Mouse (Mus musculus) regulatory T cell (primary cell): Measurements from ENCODE around the gene Dnajc21.

Experiments used
- in situ Hi-C: fragments of 300-600 bp; cut with MboI, MseI; formaldehyde crosslinking; loops from one replicate; pipeline ENCODE4 v1.15.1; 2025; ENCODE audit warnings: high pct_unique_total_duplicates

Gene Dnajc21

DNA sequence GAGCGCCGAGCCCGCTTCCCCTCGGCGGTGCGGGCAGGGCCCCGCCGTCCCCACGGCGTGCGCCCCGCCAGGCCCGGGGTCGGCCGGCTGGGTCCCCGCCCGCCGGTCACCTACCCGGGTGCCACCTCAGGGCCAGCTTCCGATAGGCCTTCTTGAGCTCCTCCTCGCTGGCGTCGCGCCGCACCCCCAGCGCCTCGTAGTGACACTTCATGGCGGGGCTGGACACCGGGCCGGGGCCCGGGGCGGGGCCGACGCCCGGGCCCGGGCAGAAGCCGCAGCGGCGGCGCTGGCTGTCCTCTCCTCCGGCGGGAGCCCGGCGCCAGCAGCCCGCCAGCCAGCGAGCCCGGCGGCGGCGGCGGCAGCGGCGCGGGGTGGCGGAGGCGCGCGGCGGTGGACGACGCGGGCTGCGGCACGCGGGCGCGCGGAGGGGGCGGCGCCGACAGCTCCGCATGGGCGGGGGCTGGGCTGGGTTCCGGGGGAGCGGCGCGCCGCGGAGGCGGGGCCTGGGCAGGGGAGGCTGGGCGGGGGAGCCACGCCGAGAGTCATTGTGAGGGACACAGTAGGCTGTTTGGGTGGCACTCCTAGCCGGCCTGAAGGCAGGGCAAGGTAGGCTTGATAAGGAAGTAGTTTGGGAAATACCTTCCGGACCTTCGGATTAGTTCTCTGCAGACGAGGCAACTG lies at the start of gene Dnajc21:
TSS of gene Dnajc21 (minus strand) at position 366 of the 681 bp plus-strand sequence.
- in situ Hi-C loops, result no loop called here

DNA sequence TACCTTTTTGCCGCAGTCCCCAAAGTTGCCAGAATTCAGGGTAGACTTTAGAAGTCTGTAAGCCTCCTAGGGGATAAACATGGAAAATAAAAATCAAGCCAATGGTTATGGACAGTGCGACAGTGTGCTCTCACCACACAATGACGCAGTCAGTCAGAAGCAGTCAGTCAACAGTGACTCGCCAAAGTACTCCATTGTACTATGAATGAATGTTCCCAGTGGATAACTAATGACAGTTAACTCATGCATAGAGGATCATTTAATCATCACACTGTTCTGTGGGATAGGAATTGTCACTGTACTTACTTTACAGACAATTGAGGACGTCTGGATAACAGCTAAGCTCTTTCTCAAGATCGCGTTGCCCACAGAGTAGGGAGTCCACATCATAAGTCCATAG lies 44.9 kb upstream of the Dnajc21 start:
- in situ Hi-C loops, result no loop called here

DNA sequence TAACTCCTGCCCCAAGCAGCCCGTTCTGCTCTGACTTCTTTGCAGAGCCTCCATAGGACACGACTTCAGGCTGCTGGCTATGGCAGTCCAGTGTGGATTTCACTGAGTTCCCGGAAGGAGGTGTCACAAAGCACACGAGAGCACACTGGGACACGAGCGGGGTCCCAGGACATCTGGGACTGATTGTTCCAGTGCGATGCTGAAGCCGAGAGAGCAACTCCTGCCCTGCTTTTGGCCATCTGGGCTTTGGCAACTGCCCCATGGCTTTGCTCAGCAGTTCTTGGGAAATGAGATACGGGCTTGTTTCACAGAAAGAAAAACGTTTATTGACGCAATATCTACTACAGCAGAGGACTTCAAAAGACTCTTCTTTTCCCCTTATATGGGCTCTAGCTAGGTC lies 35.8 kb upstream of the Dnajc21 start:
- in situ Hi-C loops, result no loop called here

DNA sequence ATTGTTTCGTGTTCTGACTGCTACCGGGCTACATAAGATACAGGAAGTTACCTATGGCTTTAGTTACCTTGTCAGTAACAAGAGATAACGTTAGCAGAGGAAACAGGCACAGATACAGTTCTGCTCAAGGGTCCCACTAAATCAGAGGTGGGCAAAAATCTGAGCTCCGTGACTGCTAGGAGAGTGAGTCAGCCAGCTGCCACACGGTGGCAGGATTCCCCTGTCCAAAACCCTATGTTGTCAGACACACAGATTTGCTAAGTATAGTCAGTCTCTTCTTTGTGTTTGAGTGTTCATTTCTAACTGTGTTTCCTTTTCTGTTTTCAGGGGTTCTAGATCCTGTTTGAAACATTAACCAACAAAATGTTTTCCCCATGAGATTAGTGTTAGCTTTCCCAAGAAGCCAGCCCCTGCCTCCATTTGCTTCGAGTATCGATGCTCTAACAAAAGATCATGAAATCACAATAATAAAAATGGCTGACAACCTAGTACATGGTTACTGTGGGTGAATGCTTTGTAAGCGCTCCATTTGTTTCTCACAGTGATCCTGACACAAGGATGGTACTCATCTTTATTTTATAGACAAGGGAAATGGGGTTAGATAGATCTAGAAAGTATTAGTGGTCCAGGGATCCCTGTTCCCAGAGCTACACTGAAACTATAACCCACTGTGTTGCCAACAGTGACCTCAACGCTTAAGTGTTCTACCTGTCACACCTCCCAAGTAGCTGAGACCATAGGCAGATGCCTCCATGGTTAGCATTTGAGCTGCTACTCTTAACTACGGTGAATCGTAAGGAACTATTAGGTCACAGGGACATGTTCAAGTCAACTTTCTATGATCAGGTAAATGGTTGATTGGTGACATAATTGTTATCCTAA lies 30.8 kb upstream of the Dnajc21 start:
- in situ Hi-C loops, result no loop called here

DNA sequence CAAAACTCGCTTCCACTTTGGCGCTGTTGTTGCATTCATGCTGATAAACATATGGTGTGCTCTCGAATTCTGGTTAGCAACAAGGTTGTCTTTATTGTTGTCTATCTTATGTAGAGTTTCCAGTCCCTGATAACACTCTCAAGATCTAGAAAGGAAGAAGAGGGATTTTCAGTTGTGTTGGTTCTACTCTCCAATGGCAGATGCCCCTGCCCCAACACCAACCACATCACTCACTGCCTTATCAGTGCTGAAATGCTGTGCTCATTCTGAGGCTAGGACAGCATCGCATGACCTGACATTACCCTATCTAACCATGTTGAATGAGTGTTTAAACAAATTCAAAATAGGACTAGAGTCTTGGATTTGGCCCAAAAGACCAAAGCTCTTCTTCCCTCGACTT lies 29.7 kb upstream of the Dnajc21 start:
- in situ Hi-C loops, result no loop called here

DNA sequence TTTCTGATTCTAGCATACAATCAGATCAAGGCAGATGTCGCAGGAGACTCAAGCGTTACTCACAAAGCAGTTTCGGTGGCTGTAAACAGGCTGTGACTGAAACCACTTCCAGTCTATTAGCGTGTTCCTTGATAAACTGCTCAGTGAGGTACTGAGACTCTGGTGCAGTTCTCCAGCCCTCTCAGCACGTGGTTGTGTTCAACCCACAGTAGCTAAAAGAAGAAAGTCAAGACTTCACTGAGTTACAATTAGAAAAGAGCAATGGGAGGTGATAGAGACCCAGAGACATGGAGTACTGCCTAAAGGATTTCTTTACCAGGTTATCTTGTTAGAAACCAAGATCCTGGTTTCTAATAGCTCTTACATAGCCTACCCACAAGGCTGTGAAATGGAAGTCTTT lies 29.3 kb upstream of the Dnajc21 start:
- in situ Hi-C loops, result loop anchor here (10.0 kb wide), 1 partner anchor 485 kb away; the partner anchor contains the start of gene Amacr

DNA sequence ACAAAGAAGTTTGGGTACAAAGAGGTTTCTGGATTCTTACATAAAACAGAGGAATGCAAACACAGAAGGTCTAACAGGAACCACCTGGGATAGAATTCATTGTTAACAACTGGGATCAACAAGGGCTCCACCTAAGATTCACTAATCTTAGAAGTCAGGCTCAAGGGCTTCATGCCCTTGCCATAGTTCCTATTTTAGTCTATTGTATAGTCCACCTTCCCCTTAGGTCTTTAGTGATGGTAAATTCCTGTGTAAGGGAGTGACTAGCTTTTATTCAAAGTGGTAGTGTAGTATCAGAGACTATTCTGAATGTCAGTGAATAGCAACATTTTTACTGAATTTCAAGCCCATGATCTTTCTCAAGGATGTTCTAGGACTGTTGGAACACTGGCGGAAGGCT lies 26.4 kb upstream of the Dnajc21 start:
- in situ Hi-C loops, result loop anchor here (10.0 kb wide), 1 partner anchor 488 kb away; the partner anchor contains the start of gene Amacr

DNA sequence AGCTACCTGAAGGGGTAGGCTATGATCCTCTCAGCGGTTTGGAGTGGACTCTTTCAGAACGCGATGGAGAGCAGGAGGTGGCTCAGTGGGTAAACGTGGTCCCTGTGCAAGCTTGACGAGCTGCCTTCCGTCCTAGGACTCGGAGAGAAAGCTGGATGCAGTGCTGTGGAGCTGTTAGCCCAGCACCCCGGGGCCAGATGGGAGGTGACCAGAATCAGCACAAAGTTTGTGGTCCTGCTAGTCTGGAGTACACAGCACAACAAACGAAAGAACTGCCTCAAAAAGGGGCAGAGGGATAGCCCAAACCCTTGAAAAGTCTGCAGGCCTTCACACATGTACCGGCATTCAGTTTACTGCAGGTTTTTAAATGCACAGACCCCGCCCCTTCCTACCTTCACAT lies 25.6 kb upstream of the Dnajc21 start:
- in situ Hi-C loops, result loop anchor here (10.0 kb wide), 1 partner anchor 489 kb away; the partner anchor contains the start of gene Amacr

DNA sequence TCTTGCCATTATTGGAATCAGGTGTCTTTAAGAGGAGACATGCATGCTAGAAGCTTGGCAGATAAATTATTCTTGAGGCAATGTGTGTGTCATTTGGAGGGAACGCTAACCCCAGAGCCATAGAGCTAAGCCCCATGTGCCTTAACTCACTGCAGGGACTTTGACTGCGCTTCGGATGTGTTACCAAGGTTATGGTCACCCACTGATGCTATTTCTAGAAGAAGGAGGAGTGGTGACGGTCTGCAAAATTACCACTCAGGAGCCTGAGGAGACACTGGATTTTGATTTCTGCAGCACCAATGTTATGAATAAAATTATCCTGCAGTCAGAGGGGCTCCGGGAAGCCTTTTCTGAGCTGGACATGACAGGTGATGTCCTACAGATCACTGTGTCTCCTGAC lies 19.8 kb upstream of the Dnajc21 start:
- in situ Hi-C loops, result loop anchor here (10.0 kb wide), 1 partner anchor 495 kb away; the partner anchor contains the start of gene Amacr

DNA sequence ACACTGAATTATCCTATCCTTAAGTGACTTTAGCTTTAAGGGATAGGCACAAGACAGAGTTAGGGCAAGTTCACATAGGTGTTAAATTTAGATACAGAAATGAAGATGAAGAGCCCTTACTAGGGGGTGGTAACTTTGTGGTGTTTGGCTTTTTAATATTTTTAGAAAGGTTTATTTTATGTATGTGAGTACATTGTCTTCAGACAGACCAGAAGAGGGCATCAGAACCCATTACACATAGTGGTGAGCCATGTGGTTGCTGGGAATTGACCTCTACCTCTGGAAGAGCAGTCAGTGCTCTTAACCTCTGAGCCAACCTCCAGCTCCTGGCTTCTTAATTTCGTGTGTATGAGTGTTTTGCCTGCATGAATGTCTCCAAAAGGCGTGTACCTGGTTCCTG lies 16.9 kb upstream of the Dnajc21 start:
- in situ Hi-C loops, result no loop called here

DNA sequence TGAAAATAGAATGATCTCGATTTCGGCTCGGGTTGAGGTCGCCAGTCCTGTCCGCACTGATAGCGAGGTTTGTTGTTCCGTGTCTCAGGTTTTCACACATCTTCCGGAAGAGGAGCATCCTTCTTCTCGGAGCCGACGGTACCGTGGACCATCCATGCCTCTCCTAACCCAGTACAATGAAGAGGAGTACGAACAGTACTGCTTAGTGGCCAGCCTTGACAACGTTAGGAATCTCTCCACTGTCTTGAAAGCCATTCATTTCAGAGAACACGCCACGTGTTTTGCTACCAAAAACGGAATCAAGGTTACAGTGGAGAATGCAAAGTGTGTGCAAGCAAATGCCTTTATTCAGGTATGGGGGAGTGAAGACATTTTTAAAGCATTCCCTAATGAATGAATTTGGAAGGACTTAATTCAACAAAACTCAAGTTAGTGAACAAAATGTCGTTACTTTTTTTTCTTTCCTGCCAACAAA lies 16.1 kb upstream of the Dnajc21 start:
- in situ Hi-C loops, result no loop called here

DNA sequence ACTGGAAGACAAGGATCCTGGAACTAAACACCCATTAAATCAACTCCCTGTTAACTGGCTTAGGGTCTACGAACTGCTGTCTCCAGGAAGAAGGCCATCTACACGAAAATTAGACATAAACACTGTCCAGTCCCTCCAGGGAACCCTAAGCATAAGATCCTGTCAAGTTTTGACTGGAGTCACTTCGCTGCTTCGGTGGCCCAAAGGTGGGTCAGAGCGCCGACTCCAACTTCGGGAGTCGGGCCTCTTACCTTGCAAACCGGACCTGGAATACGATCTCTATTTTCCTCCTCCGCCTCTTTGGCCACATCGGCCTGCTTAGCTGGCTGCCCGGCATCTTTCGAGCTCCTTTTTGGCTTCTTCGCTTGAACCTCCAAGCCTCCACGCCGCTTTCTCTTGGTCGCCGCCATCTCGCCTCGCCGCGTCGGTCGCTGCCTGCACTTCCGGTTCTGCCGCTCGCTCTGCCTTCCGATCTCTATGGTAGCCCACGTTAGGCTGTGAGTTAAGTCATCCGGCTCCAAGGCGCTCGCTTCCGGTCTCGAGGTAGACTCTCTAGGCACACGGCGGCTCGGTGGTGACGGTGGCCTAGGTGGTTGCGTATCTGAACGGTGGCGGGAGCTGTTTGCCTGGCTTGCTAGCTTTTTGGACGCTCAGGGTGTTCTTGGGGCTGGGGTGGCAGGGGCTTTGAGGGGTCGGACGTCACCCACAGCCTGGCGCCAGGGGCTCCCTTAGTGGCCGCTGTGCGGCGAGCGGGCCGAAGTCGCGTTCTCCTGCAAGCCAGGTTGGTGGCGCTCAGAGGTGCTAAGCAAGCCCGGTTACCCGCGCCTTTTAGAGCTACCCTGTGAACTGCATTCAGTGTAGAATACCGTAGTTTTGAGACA lies 15.4 kb upstream of the Dnajc21 start, which contains the start of the genes Brix1 and Rad1:
TSS of gene Brix1 (minus strand) at position 464 of the 881 bp plus-strand sequence.
TSS of gene Rad1 (plus strand) at position 535 of the 881 bp plus-strand sequence.
- in situ Hi-C loops, result no loop called here

DNA sequence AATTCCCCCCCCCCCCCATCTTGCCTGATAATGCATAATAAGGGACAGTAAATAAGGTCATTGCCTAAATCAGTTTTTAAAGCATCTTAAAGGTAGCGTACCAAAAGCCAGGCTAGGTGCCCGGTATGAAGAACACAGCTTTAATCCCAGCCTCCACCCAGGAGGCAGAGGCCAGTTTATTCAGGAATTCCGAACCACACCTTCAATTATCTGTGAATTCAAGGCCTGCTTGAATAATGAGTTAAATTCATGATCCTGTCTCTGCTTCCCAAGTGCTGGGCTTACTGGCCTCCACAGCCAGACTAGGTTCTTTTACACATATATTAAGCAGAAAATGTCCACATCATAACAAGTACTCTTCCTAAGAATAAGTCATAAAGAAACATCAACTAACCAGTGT lies 625 bp upstream of the Dnajc21 start:
- in situ Hi-C loops, result no loop called here

DNA sequence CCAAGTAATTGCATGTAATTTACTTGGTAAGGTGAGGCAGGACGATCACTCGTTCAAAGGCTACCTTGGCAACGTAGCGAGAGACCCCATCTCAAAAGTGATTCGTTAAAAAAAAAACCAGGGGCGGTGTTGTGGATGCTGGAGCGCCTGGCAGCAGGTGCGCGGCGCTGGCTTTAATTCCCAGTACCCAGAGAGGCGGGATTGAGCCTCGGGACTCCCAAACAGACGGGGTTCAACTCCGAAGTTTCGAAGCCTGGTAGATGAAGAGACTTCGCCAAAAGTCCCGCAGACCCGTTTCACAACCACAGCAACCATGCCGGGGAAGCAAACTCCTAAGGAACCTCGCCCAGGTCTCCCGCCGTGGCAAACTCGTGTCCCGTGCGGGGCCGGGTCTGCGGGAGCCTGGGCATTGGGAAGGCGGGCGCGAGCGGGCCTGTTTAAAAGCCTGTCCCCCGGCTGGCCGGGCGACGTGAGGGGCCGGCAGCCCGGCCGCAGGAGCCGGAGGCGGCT lies 620 bp downstream of the Dnajc21 start:
- in situ Hi-C loops, result no loop called here

DNA sequence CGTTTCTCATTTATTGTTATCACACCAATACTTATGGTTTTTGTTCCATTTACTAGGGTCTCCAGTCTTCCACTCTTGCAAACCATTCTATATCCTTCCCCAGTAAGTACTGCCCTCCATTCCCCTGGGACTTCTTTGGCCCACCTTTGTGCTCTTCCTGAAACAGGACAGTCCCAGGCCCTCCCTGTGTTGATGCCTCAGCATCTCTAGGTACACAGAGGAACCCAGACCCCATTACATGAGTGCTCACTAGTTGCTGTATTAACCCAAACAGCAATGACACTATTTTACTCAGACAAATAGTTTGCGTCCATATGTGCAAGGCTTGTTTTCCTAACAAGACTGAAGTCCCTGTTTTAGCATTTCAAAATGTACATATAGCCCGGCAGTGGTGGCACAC lies 1.6 kb downstream of the Dnajc21 start:
- in situ Hi-C loops, result no loop called here

DNA sequence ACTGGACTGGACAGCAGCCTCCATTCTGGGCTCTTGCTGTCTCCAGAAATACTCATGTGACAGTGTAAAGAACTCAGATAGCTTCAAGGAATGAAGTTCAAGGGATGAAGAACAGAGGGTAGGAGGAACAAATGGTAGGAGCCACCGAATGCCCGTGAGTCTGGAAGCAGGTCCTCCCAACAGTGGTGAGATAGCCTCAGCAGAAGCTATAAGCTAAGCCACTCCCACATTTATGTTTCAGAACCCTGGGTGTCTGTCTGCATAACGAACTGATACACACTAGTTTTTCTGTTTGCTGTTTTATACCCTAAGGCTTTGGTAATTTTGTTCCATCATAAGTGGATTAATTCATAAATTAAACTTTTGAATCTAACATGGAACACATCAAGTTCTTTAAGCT lies 5.6 kb downstream of the Dnajc21 start:
- in situ Hi-C loops, result no loop called here

DNA sequence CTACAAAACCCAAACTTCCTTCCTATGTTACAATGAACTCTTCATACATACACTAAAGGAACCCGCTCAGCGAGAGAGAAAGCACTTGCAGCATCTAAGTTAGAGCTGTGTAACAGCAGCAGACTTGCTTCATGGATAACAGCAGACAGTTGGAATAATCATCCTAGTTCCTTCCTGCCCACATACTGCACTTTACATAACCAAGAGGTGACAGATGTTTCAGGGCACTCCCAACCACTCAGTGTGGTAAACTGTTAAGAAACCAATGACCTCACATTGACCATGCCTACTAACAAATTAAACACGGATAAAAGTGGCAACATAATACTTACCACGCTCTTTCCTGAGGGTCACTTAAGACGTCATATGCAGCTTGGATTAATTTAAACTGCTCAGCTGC lies 6.8 kb downstream of the Dnajc21 start:
- in situ Hi-C loops, result no loop called here

DNA sequence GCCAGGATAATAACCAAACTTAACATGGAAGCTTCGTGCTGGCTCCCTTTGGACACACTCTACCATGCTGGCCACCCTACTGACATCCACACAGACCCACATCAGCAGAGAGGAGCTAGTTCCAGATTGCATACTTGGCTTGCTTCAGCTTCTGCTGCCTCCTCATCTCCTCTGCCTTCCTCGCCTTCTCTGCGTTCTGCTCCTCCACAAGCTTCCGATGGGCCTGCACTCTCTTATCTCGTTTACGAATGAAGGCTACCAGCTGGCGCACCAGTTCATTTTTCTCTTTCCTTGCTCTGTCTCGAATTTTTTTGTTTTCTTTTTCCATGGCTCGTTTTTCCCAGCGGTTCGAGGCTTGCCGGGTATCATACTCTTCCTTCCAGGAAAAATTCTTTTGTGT lies 9.3 kb downstream of the Dnajc21 start:
- in situ Hi-C loops, result no loop called here

DNA sequence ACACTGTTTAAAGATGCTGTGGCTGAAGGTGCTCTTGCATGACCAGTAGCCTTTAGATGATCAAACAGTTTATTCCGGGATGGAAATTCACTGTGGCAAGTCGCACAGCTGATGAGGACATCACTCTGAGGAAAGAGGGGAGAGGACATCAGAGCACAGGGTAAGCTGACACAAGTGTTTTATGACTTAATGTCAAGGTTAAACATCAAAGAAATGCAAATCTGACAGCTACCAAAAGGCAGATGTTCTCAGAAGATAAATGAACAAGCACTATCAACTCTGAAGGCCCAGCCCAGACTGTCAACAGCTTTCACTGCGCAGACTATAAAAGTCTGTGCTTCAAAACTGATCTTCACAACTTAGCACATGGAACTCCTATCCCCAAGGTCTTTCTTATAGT lies 23.2 kb downstream of the Dnajc21 start:
- in situ Hi-C loops, result loop anchor here (10.0 kb wide), 1 partner anchor 212 kb away; no protein-coding TSS in a partner anchor

DNA sequence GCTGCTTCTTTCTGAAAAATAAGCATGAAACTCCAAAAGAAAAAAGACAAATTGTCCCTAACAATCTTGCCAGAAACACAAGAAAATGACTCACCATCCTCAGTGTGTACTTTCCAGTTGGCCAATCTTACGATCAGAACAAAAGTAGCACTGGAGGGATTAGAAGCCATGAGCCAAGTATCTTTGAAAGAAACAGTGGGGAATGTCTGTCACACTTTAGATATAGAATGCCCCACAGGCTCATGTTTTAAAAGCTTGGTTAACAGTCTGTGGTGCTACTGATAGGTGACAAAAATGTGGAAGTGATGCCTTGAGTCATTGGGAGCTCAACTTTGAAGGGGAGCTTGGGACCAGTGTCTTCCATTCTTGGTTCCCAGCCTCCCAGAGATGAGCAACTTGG lies 28.0 kb downstream of the Dnajc21 start:
- in situ Hi-C loops, result loop anchor here (10.0 kb wide), 1 partner anchor 207 kb away; no protein-coding TSS in a partner anchor

DNA sequence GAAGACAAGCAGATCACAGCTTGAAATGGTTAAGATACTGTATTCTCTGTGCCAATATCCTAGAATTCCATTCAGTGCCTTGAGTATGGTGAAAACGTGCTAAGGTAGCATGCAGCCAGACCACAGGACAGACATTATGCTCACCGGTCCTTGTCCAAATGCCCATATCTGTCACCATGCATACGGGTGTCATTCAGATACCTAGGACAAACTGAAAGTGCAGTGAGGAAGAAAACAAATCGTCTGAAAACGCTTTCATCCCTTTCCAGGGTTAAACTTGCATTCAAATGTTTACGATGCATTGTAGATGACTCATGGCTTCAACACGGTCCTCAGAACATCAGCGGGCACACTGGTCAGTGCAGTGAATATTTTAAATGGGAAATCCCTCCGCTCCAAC lies 28.8 kb downstream of the Dnajc21 start:
- in situ Hi-C loops, result loop anchor here (10.0 kb wide), 1 partner anchor 207 kb away; no protein-coding TSS in a partner anchor
